Mouse (Mus musculus) liver, postnatal 0 days (tissue): Measurements from ENCODE around the gene Pip4k2a.

Source experiments
- CTCF ChIP-seq: sonication (generic); IDR thresholded peaks from 2 replicates; pipeline ENCODE4 v1.5.1; 2016; ENCODE audit warnings: antibody characterized with exemption, low read depth
- EP300 ChIP-seq: IDR thresholded peaks from 2 replicates; pipeline ENCODE4 v1.6.1; 2016; ENCODE audit warnings: antibody characterized with exemption, low read depth, mild to moderate bottlenecking

- TF ChIP-seq EP300 (no peak), CTCF (no peak)
Observed at GRCm38 (mm10) chr2:18848074-18848629, 149.8 kb downstream of the Pip4k2a start.
